Mouse (Mus musculus) embryonic fibroblast, embryonic 13.5 days (primary cell): ENCODE measurements at regions not wholly inside any gene's neighbourhood (a gene's known extent, or its start where the extent isn't known, plus 50 kb on each side); places are given as distances from the start of the nearest gene placed in this dataset.

Experiments
- CTCF ChIP-seq: IDR thresholded peaks from 2 replicates; pipeline ENCODE4 v1.5.1; 2011; ENCODE audit warnings: mild to moderate bottlenecking, control low read depth, low read length, moderate library complexity, borderline replicate concordance; ENCODE audit not compliant: insufficient read depth
- POLR2A ChIP-seq: IDR thresholded peaks from 2 replicates; pipeline ENCODE4 v1.6.1; 2011; ENCODE audit warnings: low read depth, mild to moderate bottlenecking, control low read depth, low read length, moderate library complexity

GRCm38 (mm10) chr4:100670553-100670952 is 105.9 kb upstream of the Cachd1 start:
- TF ChIP-seq CTCF (no peak), POLR2A (no peak)
